Mouse (Mus musculus) adrenal gland, adult 10 weeks (tissue): ENCODE results near the gene Olfr686. TPM values are rescaled to one million over a fixed set of nuclear protein-coding genes. Genes with fewer than 3 reads are reported as not detected.

Source experiments
- polyA plus RNA-seq: library from polyadenylated mRNA; stranded (reverse); fragments of 350-450 nt; fragmentation: Illumina TruSeq; extraction: RNeasy Lipid Tissue Mini Kit (QIAGEN cat#74804); gene quantifications from one replicate; pipeline ENCODE4 v1.2.3, GENCODE M21; 2014; ENCODE audit warnings: low read depth, low replicate concordance

Olfr686 gene
- polyA plus RNA-seq = not detected

GRCm38 (mm10) chr7:105207385-105207784 is at the start of gene Olfr686:
Gene Olfr686 (minus strand): TSS chr7:105207485.

GRCm38 (mm10) chr7:105185912-105186311 is 21.4 kb downstream of the Olfr686 start, which contains the start of gene Olfr685:
Gene Olfr685 (minus strand): TSS chr7:105186012.

GRCm38 (mm10) chr7:105163553-105163952 is 43.7 kb downstream of the Olfr686 start, which contains the start of gene Olfr684:
Gene Olfr684 (minus strand): TSS chr7:105163653.

Other genes starting within 250 kb of the Olfr686 start
- gene Olfr670, start 244.9 kb downstream of the Olfr686 start, polyA plus RNA-seq = not detected
- not detected for gene Olfr671, start 228.4 kb downstream of the Olfr686 start, polyA plus RNA-seq
- gene Olfr672, start 205.5 kb downstream of the Olfr686 start, polyA plus RNA-seq = not detected
- gene Olfr675, start 179.0 kb downstream of the Olfr686 start, polyA plus RNA-seq = not detected
- gene Olfr676, start 174.8 kb downstream of the Olfr686 start, polyA plus RNA-seq = not detected
- gene Olfr677, start 156.1 kb downstream of the Olfr686 start, polyA plus RNA-seq = not detected
- gene Olfr678, start 143.0 kb downstream of the Olfr686 start, polyA plus RNA-seq = not detected
- gene Olfr679, start 126.3 kb downstream of the Olfr686 start, polyA plus RNA-seq = not detected
- not detected for gene Olfr680-ps1, start 114.7 kb downstream of the Olfr686 start, polyA plus RNA-seq
- not detected for gene Olfr681, start 90.6 kb downstream of the Olfr686 start, polyA plus RNA-seq
- not detected for gene Olfr683, start 60.5 kb downstream of the Olfr686 start, polyA plus RNA-seq
- not detected for gene Olfr684, start 43.8 kb downstream of the Olfr686 start, polyA plus RNA-seq
- gene Olfr685, start 21.5 kb downstream of the Olfr686 start, polyA plus RNA-seq = not detected
- not detected for gene Olfr688, start 80.6 kb upstream of the Olfr686 start, polyA plus RNA-seq
- gene Olfr689, start 103.7 kb upstream of the Olfr686 start, polyA plus RNA-seq = not detected
- not detected for gene Olfr690, start 126.6 kb upstream of the Olfr686 start, polyA plus RNA-seq
- gene Olfr691, start 134.8 kb upstream of the Olfr686 start, polyA plus RNA-seq = not detected
- gene Olfr692, start 160.7 kb upstream of the Olfr686 start, polyA plus RNA-seq = not detected
- gene Gm5901, start 167.6 kb upstream of the Olfr686 start, polyA plus RNA-seq = not detected
- gene Fam160a2, start 192.6 kb upstream of the Olfr686 start, polyA plus RNA-seq = 10.6 TPM
- gene Cnga4, start 197.1 kb upstream of the Olfr686 start, polyA plus RNA-seq = not detected
- gene Cckbr, start 218.2 kb upstream of the Olfr686 start, polyA plus RNA-seq = not detected